Mouse (Mus musculus): ENCODE results near the gene Nod2. TPM values are rescaled to one million over a fixed set of nuclear protein-coding genes. Genes with fewer than 3 reads are reported as not detected.

Nod2 gene
- total RNA-seq, 2 experiments from 2014 or later, result 0.15 to 0.39 TPM

- H3K4me3 ChIP-seq, result no peak overlapping the region
- DNase-seq (ENCODE audit: low spot score in 2 of 2), result peak; percentile 72 to 86
- no peak overlapping the region for H3K27ac ChIP-seq
- peak; percentile 93 for TF ChIP-seq CTCF (conservative IDR thresholded peaks at IDR 0.05)
Measured at GRCm38 (mm10) chr8:88621408-88621807, 25.7 kb upstream of the Nod2 start.

GRCm38 (mm10) chr8:88623351-88623750 lies 23.8 kb upstream of the Nod2 start:
- no peak overlapping the region for H3K27ac ChIP-seq
- DNase-seq (ENCODE audit: low spot score in 2 of 2), result no peak
- TF ChIP-seq CTCF (conservative IDR thresholded peaks at IDR 0.05), result no peak
- no peak overlapping the region for H3K4me3 ChIP-seq

DNA sequence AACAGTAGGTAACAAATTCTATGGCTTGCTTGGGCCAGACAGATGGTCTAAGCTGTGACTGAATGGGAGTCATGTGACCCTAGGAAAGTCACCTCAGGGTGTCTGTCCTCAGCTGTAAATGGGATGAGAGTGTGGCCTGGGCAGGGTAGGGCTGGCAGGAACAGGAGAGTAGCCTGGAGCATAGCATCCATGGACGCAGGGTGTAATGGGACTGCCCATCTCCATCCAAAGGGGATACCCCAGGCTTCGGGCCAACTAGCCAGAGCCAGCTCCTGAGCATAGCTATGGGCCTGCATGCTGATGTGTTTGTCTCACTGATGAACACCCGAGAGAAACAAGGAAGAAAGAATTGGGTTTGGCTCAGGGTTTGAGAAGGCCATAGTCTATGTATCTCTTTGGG lies 22.8 kb upstream of the Nod2 start:
- TF ChIP-seq CTCF (conservative IDR thresholded peaks at IDR 0.05), result no peak
- DNase-seq (ENCODE audit: low spot score in 2 of 2), result no peak
- no peak overlapping the region for H3K27ac ChIP-seq
- H3K4me3 ChIP-seq, result no peak overlapping the region

- DNase-seq (ENCODE audit: low spot score in 2 of 2), result no peak
- no peak overlapping the region for H3K4me3 ChIP-seq
- H3K27ac ChIP-seq, result no peak overlapping the region
- TF ChIP-seq CTCF (conservative IDR thresholded peaks at IDR 0.05), result no peak
Measured at GRCm38 (mm10) chr8:88626433-88626832, 20.7 kb upstream of the Nod2 start.

DNA sequence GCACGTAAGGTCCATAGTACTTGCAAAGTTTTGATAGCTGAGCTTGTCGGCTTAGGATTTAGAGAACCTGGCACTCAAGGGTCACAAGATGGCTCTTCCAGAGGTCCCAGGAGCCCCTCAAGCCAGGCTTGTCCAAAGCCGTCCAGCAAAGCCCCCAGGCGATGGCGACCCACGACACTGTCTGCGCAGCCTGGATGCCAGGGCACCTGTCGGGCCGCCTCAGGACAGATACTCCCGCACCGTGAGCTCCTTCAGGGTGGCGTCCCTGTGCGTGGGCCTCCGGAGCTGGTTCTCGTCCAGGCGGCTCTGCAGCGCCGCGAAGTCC lies 20.2 kb upstream of the Nod2 start:
- Histone ChIP-seq H3K27ac (peak overlapping the region; percentile 95), H3K4me3 (peak overlapping the region; percentile 66)
- DNase-seq (ENCODE audit: low spot score in 2 of 2), result no peak
- TF ChIP-seq CTCF (conservative IDR thresholded peaks at IDR 0.05), result no peak

- DNase-seq (ENCODE audit: low spot score in 2 of 2), result peak; percentile 70 to 72
- TF ChIP-seq CTCF (conservative IDR thresholded peaks at IDR 0.05), result 0 out of 2 replicates have a peak, but pooled peaks have one; percentile 28
- Histone ChIP-seq H3K4me3 (peak overlapping the region; percentile 66), H3K27ac (peak overlapping the region; percentile 95)
Measured at GRCm38 (mm10) chr8:88627265-88627991, 19.7 kb upstream of the Nod2 start.

DNA sequence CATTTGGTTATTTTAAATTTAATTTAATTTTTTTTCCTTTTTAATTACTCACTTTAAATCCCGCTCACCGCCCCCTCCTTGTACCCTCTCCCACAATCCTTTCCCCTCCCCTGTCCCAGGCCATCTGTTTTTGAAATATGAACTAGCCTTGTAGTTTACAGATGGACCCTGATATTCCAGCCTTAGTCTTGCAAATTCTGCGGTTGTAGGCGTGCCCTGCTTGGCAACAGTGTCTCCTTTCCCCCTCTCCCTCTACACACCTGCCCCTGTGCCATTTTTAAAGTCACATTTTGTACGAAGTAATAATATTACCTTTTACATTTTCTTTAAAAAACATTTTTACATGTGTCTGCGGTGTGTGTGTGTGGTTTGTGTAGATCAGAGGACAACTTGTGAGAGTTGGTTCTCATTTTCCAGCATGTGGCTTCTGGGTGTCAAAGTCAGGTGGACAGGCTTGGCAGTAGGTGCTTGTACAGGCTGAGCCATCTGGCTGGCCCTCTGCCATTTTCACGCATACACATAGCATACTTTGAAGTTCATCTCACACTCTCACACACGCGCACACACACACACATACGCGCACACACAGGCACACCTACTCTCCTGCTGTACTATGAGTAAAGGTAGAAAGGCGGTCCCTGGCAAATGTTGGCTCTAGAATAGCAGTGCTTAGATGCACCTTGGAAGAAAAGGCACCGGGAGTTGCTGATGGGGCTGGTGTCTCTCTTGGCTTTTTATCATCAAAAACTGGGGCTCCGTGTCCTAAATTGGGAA lies 18.9 kb upstream of the Nod2 start:
- peak overlapping the region; percentile 95 for H3K27ac ChIP-seq
- no peak for TF ChIP-seq CTCF (conservative IDR thresholded peaks at IDR 0.05)
- peak overlapping the region; percentile 66 for H3K4me3 ChIP-seq
- DNase-seq (ENCODE audit: low spot score in 2 of 2), result peak; percentile 23 to 36

DNA sequence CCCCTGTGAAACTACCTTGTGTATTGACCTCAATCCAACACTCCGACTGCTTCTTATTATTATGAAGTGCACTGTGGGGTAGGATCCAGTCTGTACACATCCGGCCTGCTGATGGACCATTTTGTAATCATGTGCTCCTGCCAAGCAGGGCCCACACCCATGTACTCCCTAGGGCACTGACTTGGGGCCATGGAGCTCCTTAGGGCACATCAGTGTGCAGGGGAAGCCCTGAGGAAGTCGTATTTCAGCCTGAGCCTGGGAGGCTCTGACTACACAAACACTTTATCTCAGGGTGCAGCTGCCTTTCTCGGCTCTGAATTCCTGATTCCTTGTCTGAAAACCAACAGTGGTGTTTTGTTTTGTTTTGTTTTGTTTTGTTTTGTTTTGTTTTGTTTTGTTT lies 16.9 kb upstream of the Nod2 start:
- H3K4me3 ChIP-seq, result no peak overlapping the region
- no peak for TF ChIP-seq CTCF (conservative IDR thresholded peaks at IDR 0.05)
- no peak overlapping the region for H3K27ac ChIP-seq
- DNase-seq (ENCODE audit: low spot score in 2 of 2), result no peak

DNA sequence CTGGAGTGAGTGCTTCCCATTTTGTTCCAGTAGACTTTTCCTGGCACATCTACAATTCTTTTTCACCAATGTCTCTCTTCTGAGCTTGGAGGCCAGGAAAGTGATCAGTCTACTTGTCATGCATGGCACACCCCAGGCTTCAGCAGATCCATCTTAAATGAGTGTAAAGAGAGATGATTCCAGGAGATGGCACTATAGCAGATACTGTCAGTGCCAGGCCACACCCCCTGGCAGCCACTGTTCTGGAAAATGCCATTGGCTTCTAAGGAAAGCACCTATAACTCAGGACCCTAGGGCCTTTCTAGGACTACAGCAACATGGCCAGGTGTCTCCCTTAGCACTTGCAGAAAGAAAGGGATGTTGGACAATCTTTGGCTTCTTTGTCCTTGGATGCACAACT lies 16.0 kb upstream of the Nod2 start:
- Histone ChIP-seq H3K27ac (no peak overlapping the region), H3K4me3 (no peak overlapping the region)
- DNase-seq (ENCODE audit: low spot score in 2 of 2), result peak; percentile 37 to 51
- peak; percentile 74 for TF ChIP-seq CTCF (conservative IDR thresholded peaks at IDR 0.05)

GRCm38 (mm10) chr8:88633343-88633765 lies 13.8 kb upstream of the Nod2 start:
- Histone ChIP-seq H3K27ac (no peak overlapping the region), H3K4me3 (no peak overlapping the region)
- no peak for DNase-seq (ENCODE audit: low spot score in 2 of 2)
- no peak for TF ChIP-seq CTCF (conservative IDR thresholded peaks at IDR 0.05)

- TF ChIP-seq CTCF (conservative IDR thresholded peaks at IDR 0.05), result no peak
- Histone ChIP-seq H3K27ac (peak within 1 kb of the TSS; percentile 2; the same call in 1 of the 2 replicates), H3K4me3 (peak within 1 kb of the TSS; percentile 9; the same call in 1 of the 2 replicates)
- DNase-seq (ENCODE audit: low spot score in 2 of 2), result no peak
Measured at GRCm38 (mm10) chr8:88635474-88636397, 11.4 kb upstream of the Nod2 start, which contains the start of gene Snx20. Gene Snx20 (minus strand): TSS chr8:88636128.

GRCm38 (mm10) chr8:88637092-88638000 lies 9.8 kb upstream of the Nod2 start:
- DNase-seq (ENCODE audit: low spot score in 2 of 2), result no peak
- Histone ChIP-seq H3K27ac (no peak overlapping the region), H3K4me3 (no peak overlapping the region)
- no peak for TF ChIP-seq CTCF (conservative IDR thresholded peaks at IDR 0.05)

Data from layer of hippocampus, adult 2 months (tissue).